Mouse (Mus musculus) gastrocnemius, adult 8-10 months (tissue): ENCODE measurements around the gene Ggact. TPM values are rescaled to one million over a fixed set of nuclear protein-coding genes. Genes with fewer than 3 reads are reported as not detected.

ENCODE experiments used
- DNase-seq, 2 experiments: peaks; one replicate each; pipeline ENCODE4 v3.0.0; 2022; ENCODE audit warnings: low spot score in 2 of 2
- total RNA-seq, 4 experiments: library from RNA; stranded (reverse); gene quantifications; 2 replicates each; pipeline ENCODE4 v1.2.4; 2022

Gene Ggact
- total RNA-seq, 4 experiments from 2014 or later: 14.8 to 23.4 (median 18.3) TPM

DNA sequence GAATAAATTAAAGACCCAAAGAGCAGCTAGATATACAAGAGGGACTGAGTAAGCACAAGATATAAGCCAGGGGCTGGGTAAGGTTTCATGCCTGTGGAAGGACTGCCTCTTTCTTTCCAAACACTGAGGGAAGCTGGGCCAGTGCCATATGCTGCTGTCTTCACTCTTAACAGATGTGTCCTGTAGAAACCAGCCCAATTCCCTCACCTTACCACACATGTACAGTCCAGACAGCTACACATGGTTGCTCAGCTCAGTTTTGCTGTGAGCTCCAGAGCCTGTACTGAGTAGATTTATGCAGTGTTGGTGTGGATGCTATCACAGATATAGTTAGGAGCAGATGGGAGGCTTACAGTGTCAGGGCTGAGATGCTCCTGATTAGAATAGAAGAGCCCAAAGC lies 12.9 kb downstream of the Ggact start:
- peak in 1 of 2 experiments; percentile 20 for DNase-seq

DNA sequence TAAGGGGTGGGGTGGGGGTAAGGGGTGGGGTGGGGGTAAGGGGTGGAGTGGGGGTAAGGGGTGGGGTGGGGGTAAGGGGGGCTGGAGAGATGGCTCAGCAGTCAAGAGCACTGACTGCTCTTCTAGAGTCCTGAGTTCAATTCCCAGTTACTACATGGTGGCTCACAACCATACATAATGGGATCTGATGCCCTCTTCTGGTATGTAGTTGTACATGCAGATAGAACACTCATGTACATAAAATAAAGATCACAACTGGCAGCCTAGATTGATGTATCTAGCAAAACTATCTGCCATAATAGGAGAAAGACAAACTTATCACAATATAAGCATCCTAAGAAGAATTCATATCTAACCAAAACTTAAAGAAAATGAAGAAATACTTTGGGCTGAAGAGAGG lies 15.0 kb downstream of the Ggact start:
- DNase-seq: no peak

DNA sequence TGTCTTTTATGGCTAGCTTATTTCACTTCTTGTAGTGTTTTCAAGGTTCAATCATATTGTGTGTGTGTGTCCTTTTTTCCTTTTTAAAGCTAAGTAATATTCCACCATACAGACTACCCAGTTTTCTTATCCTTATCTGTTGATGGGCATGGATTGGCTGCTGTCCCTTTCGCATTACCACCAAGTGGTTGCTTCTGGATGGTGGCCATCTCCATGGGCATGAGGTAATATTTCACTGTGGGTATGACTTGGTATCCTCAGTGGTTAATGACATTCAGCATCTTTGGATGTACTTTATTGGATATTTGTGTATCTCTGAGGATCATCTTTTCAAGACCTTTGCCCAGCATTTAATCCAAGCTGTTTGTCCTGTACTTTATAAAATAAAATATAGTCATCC lies 17.5 kb downstream of the Ggact start:
- DNase-seq: no peak

DNA sequence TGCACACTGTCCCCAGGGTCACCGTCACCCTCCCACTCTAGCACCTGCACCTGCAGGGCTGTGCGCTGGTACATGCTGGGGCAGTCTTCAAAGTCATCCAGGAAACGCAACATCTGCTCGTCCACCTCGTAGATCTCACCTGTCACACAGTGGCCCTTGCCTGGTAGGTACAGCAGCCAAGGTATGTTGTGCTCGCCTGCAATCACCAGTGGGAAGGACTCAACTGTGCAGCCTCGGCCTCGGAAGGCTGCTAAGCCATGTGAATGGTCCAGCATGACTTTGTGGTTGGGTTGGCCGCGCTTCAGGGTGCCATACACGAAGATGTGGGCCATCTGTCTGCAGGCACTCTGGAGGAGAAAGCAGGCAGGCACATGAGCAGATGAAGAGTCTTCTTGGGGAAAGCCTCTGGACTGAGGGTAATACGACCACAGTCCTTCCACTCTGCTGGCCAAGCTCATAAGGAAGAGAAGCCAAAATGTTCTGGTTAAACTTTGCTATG lies 22.0 kb downstream of the Ggact start:
- DNase-seq: no peak

DNA sequence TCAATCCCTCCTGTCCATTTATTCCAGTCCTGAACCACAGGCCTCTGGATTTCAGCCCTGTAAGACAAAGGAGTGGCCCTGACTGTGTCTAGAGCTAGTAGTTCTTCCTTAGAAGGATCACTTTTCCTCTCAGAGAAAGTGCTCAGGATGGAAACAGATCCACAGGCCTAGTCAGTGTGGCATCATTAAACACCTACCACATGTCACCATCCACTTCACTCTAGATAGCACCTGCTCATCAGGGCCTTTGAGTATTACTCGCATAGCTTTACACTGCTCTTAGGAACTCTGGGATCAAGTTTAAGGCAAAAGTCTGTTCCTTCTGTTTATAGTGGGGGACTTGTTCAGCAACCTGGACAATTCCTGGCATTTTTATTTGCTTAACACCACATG lies 25.1 kb downstream of the Ggact start:
- DNase-seq: no peak

DNA sequence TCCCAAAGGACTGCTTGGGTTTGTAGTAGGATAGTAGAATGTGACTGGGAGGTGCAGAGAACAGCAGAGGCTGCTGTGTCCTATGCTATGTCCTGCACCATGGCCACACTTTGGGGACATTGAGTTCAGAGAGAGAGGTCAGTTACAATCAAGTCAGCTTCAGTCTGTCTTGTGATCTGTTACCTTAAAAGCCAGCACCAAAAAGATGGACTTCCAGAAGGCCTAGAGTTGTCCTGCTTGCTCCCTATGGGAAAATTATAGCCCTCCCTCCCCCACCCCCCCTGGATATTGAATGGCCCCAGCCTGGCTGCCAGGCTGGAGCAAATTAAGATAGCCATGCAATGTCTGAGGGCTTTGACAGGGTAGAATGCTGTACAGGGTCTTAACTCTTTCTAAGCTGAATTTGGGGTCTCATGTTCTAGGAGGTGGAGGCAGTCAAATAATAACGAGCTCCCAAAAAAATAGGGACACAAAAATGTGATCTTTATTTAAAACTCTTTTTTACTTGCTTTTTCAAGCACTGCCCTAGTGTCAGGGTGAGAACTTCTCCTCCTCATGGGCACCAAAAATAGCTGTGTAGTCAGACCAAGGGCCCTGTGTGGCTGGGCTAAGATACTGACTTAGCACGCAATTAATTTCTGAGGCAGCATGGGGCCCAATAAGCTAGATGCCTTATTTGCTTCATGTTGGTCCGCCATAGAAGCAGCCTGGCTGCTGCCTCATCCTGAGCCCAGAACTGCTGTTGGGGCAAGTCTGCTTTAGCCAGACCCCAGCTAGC lies 25.7 kb downstream of the Ggact start:
- no peak for DNase-seq

DNA sequence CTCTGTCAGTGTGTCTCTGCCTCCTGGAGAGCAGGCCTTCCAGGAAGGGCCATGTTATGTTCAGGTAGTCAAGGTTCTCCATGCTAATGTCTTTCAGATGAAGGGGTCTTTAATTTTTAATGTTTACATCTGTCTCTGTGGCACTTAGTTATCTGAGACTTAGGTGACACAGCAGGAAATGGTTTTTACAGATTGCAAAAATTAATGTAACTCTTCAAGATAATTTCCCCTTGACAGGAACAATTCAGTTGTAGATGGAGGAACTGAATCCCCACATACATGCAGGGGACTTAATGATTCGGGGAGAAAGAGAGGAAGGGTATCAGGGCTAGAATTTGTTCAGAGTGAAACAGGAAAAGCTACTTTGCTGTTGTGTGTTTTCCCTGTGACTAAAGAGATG lies 26.3 kb downstream of the Ggact start:
- DNase-seq: no peak

DNA sequence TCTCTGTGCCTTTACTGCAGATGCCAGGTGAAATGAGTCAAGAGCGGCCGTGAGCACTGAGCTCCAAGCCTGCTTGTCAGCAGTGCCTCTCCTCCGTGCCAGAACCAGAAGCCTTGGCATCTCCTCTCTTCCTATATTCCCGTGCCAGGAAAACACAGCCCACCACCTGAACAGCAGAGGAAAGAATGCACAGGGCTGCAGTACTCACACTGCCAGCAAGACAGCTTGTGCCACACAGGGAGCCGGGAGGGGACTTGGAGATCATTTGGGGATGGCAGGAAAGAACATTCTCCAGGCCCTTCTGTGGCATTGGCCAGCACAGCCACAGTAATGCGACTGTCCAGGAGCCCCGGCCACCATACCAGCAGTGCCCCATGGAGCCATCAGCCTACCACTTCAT lies 27.7 kb downstream of the Ggact start:
- DNase-seq: no peak

DNA sequence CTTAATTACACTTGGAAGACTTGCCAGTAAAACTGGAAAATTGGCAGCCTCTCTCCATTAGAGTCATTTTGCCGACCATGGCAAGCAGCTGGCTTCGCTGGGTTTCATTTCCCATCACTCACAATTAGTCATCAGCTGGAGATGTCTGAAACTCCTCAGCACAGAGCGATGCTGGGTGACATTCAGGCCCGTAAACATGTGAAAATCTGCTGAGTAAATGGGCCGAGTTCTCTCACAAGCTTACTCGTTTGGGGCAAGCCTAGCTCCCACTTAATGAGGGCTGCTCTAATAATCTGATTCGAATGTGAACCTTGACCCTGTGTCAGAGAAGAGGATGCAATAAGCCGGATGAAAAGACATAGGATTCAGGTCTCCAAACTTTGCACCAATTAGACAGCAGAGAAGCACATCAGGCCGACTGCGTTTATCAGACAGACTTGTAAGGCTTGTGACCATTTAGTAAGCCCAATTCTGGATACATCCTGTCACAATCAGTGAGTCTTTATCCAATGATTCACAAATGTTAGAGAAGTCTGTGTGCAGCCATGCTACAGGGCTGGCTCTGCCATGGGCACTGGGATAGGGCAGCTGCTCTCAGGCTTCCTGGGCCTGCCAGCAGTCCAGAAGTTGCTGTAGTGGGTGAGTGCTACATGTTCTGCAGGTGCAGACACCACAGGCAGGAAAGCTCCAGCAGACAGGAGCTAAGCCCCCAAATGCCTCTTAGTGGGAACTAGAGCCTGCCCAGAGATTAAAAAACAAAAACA lies 29.6 kb downstream of the Ggact start:
- DNase-seq: no peak

DNA sequence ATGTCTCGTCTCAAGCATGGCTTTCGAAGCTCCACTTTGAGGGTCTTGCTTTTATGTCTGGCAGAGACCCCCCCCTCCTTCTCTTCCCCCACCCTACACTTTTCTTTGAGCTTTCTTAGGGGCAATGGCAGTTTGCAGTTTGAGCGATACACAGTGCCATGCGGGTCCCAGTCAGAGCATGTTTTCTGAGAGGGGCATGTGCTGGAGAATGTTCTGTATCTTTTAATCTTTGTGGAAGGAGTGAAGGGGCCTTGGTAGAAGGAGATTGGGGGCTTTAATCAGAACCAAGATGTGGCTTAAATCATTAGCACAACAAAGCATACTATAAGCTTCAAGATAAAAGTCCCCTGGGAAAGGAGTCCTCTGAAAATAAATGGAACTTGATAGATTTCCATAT lies 30.1 kb downstream of the Ggact start:
- no peak for DNase-seq

DNA sequence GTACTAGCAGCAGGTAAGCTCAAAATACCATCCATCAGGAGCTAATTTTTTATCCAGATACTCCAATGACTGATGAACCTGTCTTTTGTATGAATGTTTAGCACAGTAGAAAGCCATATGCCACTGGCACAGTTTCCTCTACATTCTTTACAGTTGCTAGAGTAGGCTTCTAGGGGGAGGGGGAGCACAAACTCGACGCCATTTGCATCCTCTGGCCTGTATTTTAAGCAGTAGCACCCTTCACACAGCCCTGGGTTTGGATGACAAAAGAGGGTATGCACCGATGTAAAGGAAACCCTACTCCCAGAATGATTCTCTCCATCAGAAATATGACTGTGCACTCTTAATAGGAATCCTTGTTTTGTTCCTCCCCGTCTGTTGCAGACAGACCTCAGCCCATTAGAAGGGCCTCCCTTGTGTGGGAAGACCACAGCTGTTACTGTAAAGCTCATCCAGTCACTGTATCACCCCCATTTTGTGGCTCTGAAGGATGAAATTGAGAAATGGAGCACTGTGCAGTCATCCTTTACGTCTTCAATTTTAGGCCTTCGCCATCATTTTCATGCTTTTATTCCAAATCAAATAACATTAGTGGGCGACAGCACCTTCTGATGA lies 30.7 kb downstream of the Ggact start:
- DNase-seq: no peak

DNA sequence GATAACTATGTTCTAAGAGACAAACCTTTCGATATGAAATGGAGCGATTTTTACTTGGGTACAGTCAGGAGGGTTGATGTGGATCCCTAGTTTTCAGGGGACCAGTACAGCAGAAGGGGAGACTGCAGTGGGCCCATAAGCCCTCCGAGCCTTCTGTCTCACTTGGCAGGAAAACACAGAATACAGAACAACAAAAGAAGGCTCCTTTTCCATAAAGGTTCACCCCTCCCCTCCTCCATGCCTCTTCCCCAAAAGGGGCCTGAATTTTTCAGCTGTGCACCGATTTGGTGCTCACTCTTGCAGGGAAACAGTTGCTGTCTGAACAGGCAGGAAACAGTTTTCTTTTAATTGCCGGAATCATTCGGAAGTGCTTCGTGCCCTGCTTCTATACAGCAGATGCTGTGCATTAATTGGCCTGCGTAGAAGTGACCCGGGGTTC lies 31.3 kb downstream of the Ggact start:
- no peak for DNase-seq

DNA sequence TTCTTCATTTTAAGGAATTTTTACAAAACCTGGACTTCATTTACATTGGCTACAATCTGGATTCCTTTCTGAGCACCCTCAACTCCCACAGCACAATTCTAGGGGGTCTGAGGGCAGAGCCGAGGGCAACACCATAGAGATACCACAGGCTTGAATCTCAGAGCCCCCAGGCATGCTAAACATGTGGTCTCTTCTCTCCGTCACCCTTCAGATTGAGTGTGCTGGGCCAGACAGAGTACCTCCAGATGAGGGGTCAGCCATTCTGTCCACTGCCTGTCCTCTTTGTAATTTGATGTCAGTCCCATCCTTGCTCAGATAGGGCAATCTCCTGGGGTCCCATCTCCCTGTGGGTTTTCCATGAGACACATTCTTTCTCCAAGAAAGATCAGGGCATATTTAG lies 31.9 kb downstream of the Ggact start:
- no peak for DNase-seq

DNA sequence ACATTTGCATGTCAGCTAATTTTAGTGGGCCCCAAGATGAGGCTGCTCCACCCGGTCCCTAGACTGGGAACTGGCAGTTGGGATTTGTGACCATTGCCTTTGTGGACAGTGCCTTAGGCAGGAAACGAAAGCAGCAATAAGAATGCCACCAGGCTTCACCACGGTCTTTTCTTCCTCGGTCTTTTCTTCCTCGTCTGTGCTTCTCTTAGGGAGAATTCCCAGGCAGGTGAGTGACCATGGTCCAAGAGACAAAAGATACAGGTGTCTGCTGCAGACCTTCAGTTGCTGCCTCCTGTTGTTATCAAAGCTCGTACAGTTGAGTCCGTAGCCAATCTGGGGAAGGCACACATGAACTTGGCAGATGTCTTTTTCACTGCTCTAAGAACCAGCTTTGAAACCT lies 33.3 kb downstream of the Ggact start:
- DNase-seq: no peak

DNA sequence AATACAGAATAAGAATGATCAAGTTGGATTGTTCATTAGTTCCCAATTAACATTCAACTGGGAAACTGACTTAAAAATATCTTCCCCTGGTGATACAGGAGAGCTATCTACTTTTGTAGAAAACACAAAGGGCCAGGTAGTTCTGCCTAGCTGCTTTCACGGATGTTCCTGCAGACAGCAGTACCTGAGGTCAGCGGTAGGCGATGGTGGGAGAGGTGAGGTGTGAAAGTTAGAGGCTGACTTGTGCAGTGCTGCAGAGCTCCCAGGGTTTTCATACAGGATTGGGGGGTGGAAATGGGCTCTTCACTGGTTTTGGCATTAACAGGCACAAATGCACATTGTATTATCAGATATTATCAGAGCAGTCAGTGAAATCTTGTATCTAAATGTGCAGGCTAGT lies 35.8 kb downstream of the Ggact start:
- no peak for DNase-seq

DNA sequence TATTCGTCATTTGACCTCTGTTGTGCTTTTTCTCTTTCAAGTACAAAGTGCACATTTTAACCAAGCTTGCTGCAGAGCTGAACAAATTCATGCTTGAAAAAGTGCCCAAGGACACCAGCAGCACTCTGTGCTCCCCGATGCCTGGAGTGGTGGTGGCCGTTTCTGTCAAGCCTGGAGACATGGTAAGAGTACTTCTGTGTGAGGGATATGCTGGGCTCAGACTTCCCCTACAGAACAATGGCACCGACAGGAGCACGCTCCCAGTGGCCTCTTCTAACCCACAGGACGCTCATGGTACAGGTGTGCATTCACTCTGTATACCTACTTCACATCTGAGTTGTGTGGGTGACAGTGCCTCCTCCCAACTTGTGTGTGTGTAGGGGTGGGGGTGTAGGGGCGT lies 36.8 kb downstream of the Ggact start:
- no peak for DNase-seq

DNA sequence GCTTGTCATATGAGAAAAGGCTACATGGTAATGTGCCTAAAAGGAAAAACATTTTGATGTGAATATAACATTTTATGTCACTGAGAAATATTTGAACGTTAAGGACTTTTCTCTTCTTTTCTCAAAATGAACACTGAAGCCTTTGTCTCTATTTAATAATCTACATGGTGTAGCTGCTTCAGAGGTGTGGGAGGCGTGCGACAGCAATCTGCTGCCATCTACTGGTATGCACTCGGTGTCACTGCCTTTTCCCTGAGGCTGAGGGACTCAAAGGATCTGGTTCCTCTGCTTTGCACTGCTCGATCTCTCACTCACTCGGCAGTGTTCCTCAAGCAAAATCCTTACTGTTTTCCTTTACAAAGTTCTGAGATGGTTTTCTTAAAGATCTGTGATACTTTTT lies 37.4 kb downstream of the Ggact start:
- peak; percentile 46 to 56 for DNase-seq

DNA sequence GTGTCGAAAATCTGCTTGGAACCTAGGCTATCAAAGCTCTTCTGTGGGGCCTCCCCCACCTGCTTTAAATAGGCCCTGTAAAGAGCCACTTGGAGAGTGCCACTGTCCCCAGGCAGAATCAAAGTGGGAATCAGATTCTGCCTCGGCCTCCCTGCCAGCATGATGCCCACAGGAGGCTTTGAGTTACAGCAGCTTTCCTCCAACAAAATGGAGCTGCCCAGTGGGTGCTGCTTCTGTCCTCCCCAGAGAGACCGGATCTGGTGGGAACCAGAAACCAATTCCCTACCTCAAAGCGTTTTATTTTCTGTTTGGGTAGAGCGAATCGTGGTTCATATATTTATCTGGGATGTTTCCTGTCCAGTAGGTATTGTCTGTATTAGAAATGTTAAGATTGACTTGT lies 37.9 kb downstream of the Ggact start:
- peak in 1 of 2 experiments; percentile 7 for DNase-seq

DNA sequence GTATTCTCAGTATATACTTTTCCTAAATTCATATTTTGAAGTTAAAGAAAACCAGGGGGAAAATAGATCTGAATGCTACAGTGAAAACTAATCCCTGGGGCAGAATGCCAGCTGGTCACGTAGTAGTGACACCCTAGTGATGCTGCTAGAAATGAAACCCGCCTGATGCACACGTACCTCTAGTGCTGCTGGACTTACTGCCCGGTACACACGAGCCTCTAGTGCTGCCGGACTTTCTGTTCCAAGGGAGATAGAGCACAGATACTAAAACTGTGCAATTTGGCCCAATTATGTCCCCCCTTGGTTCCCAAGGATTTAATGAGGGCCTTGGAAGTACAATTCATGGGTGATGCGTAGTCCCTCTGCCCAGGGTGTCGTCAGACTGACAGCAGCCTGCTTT lies 38.5 kb downstream of the Ggact start:
- DNase-seq: peak in 1 of 2 experiments; percentile 17

DNA sequence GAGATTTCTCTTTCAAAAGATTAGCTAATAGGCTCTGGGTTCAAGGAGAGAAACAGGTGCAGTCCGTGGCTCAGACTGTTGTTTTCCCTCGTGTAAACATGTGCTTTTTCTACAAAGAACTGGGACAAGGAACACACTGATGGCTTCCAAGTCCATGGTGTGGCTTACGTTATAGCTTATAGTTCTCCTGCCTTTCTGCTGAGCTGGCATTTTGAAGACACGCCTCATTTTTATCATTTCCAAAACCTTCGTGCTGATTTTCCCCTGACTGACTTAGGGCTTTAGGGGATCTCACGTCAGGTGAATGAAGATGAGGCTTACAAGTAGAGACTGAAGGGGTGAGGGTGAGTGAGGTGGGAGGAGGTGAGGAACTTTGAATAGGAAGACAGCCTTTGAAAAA lies 40.9 kb downstream of the Ggact start:
- DNase-seq: no peak

DNA sequence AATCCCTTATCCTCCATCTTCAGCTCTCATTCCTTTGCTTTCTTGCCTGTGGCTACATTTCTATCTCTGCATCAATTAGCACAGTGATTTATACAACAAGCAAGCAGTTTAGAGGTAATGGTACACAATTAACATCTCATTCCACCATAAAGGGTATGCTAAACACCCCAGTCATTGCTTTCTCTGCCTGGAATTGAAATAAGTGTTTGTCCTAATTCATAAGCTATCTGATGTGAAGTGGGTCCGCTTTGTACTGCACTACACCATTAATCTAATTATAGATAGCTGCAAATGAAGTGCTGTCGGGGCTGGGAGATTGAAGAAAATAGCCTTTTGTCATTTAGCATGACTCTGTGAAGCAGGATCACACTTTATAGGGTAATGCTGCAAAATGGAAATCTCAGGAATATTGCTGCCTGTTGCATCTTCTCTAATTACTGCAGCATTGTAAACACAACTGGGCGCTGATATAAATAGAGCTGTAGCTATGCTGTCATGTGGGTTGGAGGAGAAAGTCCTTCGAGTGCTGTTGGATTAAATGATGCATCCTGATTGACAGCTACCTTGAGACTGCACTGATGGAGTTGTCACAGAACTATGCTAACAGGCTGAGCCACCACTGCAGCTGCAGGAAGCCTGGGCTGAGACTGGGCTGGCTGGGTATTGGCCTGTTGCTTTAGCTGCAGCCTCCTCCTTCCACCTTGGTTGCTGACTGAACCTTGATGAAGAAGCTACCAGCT lies 41.5 kb downstream of the Ggact start:
- no peak for DNase-seq

DNA sequence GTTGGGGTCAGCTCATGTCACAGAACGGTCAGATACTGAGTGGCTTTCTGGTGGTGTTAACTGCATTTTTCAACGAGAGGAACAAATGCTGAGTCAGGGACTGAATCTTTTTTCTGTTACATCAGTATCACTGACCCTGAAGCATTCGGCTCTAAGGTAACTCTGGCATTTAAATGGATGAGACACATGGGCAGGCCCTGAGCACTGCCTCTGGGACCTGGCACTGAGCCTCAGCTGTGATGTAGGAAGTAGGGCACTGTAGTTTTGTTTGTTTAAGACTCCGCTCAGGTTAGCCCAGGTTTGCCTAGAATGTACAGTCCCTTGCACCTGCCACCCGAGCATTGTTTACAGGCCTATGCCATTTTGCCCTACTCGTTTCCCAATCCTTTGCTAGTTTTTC lies 43.7 kb downstream of the Ggact start:
- DNase-seq: no peak
